In the genomic region with DNA sequence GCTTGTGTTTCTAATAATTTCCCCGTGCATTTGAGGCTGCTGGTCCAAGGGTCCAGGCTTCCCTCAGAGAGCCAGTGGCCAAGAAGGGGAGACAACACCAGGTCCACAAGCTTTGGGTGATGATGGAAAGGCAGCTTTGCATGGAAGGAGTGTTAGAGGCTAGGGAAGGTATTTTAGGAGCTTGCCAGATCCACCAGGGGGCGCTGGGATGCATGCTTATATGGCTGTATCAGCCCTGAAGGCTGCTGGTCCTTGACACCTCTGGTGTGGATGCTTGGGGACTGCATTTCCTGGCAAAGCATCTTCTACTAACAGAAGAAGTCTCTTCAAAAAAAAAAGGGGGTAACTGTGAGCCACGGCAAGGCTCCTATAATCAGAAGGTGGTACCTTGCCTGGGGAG, we compare ENCODE assay signal across 9 mouse cellular contexts. TPM values are rescaled to one million over a fixed set of nuclear protein-coding genes. Genes with fewer than 3 reads are reported as not detected.
DNase-seq lines count a peak whose midpoint lies in the region; ATAC-seq lines count a peak whose summit lies in the region.
"Had no signal": no experiment of that assay in that cellular context is flagged by ENCODE, and none has a peak within 500 bp of the region (broad histone marks: within the 10 kb centered on the region; RNA-seq: fewer than 3 reads in every experiment).

No protein-coding gene starts in this region.

- peak; percentile 77 for ATAC-seq in forebrain, embryonic 14.5 days
- peak; percentile 66; the same call in 1 of the 2 replicates for ATAC-seq in hindbrain, embryonic 15.5 days (ENCODE audit: low FRiP score, low read depth)

- H3K9ac ChIP-seq in forebrain, embryonic 14.5 days (ENCODE audit: low read length), result no peak overlapping the region
- H3K9ac ChIP-seq in hindbrain, embryonic 15.5 days, result no peak overlapping the region

- H3K27ac ChIP-seq in heart, embryonic 10.5 days, result no peak overlapping the region
- no peak overlapping the region for H3K27ac ChIP-seq in forebrain, embryonic 14.5 days (ENCODE audit: low read depth, low read length)
- no peak overlapping the region for H3K27ac ChIP-seq in hindbrain, embryonic 15.5 days (replicated peaks)
- H3K27ac ChIP-seq: macrophage had no signal

- H3K27me3 ChIP-seq in heart, embryonic 10.5 days (ENCODE audit: insufficient read depth, poor library complexity, severe bottlenecking), result peaks cover 77% of the 10 kb centered on the region
- peaks cover 16% of the 10 kb centered on the region; the same call in 1 of the 2 replicates for H3K27me3 ChIP-seq in forebrain, embryonic 14.5 days (replicated peaks; ENCODE audit: control insufficient read depth, insufficient read depth, low read length)
- H3K27me3 ChIP-seq in hindbrain, embryonic 15.5 days, result peaks cover 25% of the 10 kb centered on the region

- 0% methylated on average over 3 of the region's 3 CpGs for WGBS in heart, embryonic 10.5 days
- 1% methylated on average over 3 of the region's 3 CpGs for WGBS in forebrain, embryonic 14.5 days
- WGBS in hindbrain, embryonic 15.5 days, result 2% methylated on average over 3 of the region's 3 CpGs

- intact Hi-C loops in left cerebral cortex, postnatal 25 days (cut with DNase I), result loop anchor here (5.0 kb wide), 1 partner anchor 307 kb away; no protein-coding TSS in a partner anchor

- no peak overlapping the region for H3K4me2 ChIP-seq in forebrain, embryonic 14.5 days (ENCODE audit: low read length)
- H3K4me2 ChIP-seq in hindbrain, embryonic 15.5 days, result no peak overlapping the region

- H3K4me3 ChIP-seq in heart, embryonic 10.5 days, result no peak overlapping the region
- H3K4me3 ChIP-seq in forebrain, embryonic 14.5 days (ENCODE audit: low read depth, low read length), result no peak overlapping the region
- H3K4me3 ChIP-seq in hindbrain, embryonic 15.5 days, result no peak overlapping the region

- peak; percentile 59 to 88 for DNase-seq in heart, adult 18-20 months
- DNase-seq in heart, embryonic 10.5 days (ENCODE audit: low spot score), result no peak
- DNase-seq in c-Kit-positive CD71-positive TER-119-negative erythroid progenitor cells, embryonic 14.5 days (ENCODE audit: low read depth), result peak; percentile 57
- DNase-seq in forebrain, embryonic 14.5 days (ENCODE audit: low spot score), result peak; percentile 95
- peak; percentile 74 to 77 for DNase-seq in left cerebral cortex, postnatal 25 days (ENCODE audit: low spot score in 2 of 2)
- DNase-seq in naive thymus-derived CD4-positive, alpha-beta T cell, adult 2 months (ENCODE audit: low read depth), result peak; percentile 82
- peak; percentile 55 to 60 for DNase-seq in spleen, postnatal 36 days (ENCODE audit: low spot score in 2 of 2)

- H3K4me1 ChIP-seq in heart, embryonic 10.5 days, result no peaks in the 10 kb centered on the region
- H3K4me1 ChIP-seq in forebrain, embryonic 14.5 days (ENCODE audit: control insufficient read depth, insufficient read depth, low read length), result peaks cover 12% of the 10 kb centered on the region
- peaks cover 19% of the 10 kb centered on the region; the same call in 1 of the 2 replicates for H3K4me1 ChIP-seq in hindbrain, embryonic 15.5 days (replicated peaks)

- H3K9me3 ChIP-seq in heart, embryonic 10.5 days, result no peaks in the 10 kb centered on the region
- H3K9me3 ChIP-seq in forebrain, embryonic 14.5 days (replicated peaks; ENCODE audit: control insufficient read depth, low read length), result no peaks in the 10 kb centered on the region
- no peaks in the 10 kb centered on the region for H3K9me3 ChIP-seq in hindbrain, embryonic 15.5 days

- no peaks in the 10 kb centered on the region for H3K36me3 ChIP-seq in heart, embryonic 10.5 days
- H3K36me3 ChIP-seq in forebrain, embryonic 14.5 days (ENCODE audit: control insufficient read depth, insufficient read depth, low read length), result no peaks in the 10 kb centered on the region
- H3K36me3 ChIP-seq in hindbrain, embryonic 15.5 days, result no peaks in the 10 kb centered on the region

RNA-seq across cellular contexts. Expression of a gene that starts 37.5 kb away (rescaled TPM):
- total RNA-seq in heart, adult 18-20 months (2021), result not detected
- not detected in 2 replicates for polyA plus RNA-seq in heart, embryonic 10.5 days (2016; fragmentation: Nextera tagmentation; extraction: Ambion mirVana)
- 0.44 and 0.48 TPM in 2 replicates for polyA plus RNA-seq in forebrain, embryonic 14.5 days (2014; fragmentation: Nextera tagmentation; extraction: Ambion mirVana)
- 0.88 and 0.93 TPM in 2 replicates for polyA plus RNA-seq in hindbrain, embryonic 15.5 days (2015; fragmentation: Nextera tagmentation; extraction: Ambion mirVana)
- total RNA-seq in left cerebral cortex, postnatal 25 days (2021), result under 1 TPM in 1 of 2 experiments, not detected in 1; 0.37 TPM
- polyA plus RNA-seq: macrophage had no signal

RNA-seq across cellular contexts. Expression of a gene that starts 47.7 kb away (rescaled TPM):
- total RNA-seq in heart, adult 18-20 months (2021), result 10 to 100 TPM in 1 of 2 experiments, 1 to 10 TPM in 1; 3.1 to 18.9 TPM
- not detected in 2 replicates for polyA plus RNA-seq in heart, embryonic 10.5 days (2016; fragmentation: Nextera tagmentation; extraction: Ambion mirVana)
- not detected in 2 replicates for polyA plus RNA-seq in forebrain, embryonic 14.5 days (2014; fragmentation: Nextera tagmentation; extraction: Ambion mirVana)
- polyA plus RNA-seq in hindbrain, embryonic 15.5 days (2015; fragmentation: Nextera tagmentation; extraction: Ambion mirVana), result not detected in 2 replicates
- not detected for total RNA-seq in left cerebral cortex, postnatal 25 days (2021)
- polyA plus RNA-seq: macrophage had no signal
